Mouse (Mus musculus) R1 (cell line): ENCODE measurements around the gene Vps18.

Source experiments
- DNase-seq: peaks from one replicate; pipeline ENCODE4 v3.0.0-alpha.2; 2018; ENCODE audit warnings: low read depth, low spot score

Gene Vps18

GRCm38 (mm10) chr2:119288270-119288882, at the start of gene Vps18:
Gene Vps18 (plus strand): TSS chr2:119288740.
- DNase-seq: peak; percentile 98

DNA sequence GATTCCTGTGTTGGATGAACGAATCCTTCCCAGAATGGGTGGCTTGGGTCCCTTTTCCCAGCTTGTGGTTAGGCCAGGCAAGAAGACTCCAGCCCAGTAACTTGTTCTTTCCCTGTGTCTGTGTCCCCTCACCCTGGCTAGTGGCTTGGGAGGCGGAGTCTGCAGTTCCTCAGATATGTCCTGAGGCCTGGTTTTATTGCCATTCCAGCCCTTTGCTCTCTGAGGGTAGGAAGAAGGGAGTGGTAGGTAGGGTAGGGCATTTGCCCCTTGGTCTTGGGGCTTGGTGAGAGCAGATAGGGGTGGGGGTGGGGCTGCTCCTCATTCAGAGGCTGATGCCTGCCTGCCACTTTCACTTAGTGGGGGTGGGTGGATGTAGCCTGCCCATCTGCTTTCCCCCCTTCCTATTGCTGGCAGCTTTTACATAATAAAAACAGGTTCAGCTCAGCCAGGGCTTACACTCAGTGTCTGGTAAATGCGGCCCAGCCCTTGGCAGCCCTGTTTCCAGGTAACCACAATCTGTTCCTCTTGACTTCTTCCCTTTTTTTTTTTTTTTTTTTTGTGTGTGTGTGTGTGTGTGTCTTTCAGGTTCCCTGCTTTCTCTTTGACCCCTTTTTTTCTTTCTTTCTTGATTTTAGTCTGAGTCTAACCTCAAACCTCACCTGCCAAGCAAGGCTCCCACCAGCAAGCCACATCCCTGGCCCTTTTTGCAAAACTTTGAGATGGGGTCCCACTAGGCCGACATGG, 48.3 kb upstream of the Vps18 start:
- DNase-seq: peak; percentile 49

GRCm38 (mm10) chr2:119240819-119241186, 47.7 kb upstream of the Vps18 start:
- DNase-seq: no peak

GRCm38 (mm10) chr2:119242548-119242947, 46.0 kb upstream of the Vps18 start:
- no peak for DNase-seq

DNA sequence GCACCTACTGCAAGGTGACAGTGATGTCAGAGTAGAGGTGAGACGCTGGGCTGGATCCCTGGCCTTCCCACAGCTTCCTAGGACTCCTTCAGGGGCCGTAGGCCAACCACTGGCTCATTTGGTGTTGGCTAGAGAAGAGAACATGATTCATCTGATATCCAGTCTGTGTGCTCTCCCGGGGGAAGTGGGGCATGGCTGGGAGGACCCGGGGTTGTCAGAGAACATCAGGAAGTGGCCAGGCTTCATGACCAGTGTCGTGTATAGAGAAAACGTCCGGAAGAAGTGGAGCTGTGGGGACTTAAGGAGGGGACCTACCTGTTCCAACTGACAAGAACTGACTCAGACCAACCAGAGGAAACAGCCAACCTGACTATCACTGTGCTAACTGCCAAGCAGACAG, 43.3 kb upstream of the Vps18 start:
- DNase-seq: no peak

- DNase-seq: peak; percentile 31
Observed at GRCm38 (mm10) chr2:119247904-119248303, 40.6 kb upstream of the Vps18 start.

- no peak for DNase-seq
Observed at GRCm38 (mm10) chr2:119249592-119250061, 38.9 kb upstream of the Vps18 start.

DNA sequence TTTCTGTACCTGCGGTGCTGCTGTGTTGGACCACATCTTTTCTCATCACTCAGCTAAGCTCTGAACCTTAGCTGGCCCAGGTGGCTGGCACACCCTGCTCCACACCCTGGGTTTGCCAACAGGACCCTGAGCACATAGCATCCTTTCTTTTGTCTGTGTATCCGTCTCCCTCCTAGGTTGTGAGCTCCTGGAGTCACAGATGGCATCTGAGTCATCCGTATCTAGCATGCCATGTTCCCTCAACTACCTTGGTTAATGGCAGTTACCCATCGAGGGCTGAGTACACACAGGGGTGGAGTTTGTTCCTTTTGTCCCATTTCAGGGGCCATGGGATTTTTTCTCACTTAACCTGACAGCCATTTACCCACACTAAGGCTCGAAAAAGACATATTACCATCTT, 38.2 kb upstream of the Vps18 start:
- DNase-seq: no peak

DNA sequence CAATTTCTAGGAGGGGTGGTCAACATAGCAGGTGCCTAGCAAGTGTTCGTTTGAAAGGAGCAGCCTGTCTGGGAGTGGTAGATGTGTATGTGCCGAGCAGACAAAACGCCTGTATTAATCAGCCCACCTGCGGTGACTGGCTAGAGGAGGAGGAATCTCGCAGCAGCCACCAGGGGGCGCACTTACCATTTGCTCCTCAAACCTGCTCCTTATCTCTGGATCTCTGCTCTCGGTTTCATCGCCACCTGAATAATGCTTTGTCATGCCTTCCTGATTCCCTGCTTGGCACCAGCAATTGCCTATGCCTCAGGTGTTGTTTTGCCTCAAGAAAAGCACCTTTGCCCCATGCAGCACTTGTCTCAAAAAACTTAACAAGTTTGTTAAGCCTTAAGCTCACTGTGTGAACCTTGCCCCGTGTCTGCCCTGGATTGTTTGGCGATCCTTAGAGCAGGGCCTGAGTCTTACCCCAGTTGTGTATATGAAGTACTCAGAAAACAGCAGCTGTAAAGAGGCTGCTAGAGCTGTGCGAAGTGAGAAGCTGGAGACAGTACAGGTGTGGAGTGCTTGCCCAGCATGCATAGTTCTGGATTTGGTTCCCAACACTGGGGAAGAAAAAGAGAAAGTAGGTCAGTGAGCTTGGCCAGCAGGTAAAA, 37.6 kb upstream of the Vps18 start:
- peak; percentile 92 for DNase-seq

DNA sequence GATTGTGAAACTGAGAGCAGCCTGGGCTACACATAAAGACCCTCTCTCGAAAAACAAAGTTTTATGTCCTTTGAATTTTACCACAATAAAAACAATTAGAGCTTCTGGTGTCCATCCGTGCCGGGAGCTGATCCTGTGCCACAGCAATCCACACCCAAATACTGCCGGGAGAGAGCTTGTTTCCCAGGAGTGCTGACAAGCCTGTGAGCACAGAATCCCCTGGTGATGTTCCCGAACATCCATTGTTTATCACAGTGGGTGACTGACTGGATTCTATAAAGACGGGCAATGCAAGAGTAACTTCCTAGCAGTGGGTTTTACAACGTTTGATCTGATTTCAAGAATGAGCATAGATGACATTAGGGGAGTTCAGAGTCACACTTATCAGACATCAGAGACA, 33.6 kb upstream of the Vps18 start:
- DNase-seq: peak; percentile 81

DNA sequence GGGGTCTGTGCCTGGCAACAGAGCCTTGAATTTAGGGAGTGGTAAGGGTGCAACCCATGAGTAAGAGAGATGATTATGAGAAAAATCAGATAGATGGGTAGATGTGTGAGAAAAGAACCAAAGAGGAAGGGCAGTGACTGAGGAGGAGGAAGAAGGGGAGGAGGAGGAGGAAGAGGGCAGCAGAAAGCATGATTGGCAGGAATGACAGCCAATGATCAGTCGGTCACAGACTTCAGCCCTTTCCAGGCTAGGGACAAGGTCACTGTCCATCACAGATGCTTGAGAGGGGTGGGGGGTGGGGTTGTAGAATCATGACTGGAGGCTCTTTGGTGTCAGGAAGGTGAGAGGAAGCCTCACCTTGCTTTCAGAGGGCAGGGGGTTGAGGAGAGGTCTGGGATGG, 28.0 kb upstream of the Vps18 start:
- no peak for DNase-seq

- no peak for DNase-seq
Observed at GRCm38 (mm10) chr2:119261326-119261725, 27.2 kb upstream of the Vps18 start.

DNA sequence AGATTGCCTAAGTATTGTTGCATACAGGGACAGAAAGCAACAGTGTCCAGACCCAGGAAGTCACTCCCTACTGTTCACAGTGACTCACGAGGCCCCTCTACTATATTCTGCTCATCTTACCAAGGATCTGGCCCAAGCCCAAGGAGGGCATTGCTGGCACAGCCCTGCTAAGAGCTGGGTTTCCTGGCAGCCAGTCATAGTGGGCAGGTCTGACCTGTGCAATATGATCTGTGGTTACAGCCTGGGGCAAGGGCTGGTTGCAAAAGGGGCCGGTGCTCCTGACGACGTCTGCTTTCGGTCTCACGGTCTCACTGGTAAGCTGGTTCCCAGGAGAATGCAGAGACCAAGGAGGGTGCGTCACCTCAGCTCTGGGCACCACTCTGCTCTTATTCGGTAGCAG, 25.6 kb upstream of the Vps18 start:
- DNase-seq: no peak

DNA sequence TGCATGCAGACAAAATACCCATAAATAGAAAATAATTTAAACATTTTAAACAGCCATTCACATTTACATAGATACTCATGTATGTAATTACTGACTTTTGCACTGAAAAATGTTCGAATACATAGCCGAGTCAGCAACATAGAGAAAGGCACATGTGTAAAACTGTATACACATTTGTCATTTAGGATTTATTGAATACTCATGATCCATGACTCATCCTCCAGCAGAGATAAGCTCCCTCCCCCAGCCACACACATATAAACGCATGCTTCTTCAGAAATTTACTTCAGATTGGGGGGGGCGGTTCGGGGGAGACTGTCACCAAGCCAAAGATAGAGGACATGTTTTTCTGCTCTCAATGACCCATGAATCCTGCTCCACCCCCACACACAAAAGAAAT, 24.7 kb upstream of the Vps18 start:
- DNase-seq: no peak

DNA sequence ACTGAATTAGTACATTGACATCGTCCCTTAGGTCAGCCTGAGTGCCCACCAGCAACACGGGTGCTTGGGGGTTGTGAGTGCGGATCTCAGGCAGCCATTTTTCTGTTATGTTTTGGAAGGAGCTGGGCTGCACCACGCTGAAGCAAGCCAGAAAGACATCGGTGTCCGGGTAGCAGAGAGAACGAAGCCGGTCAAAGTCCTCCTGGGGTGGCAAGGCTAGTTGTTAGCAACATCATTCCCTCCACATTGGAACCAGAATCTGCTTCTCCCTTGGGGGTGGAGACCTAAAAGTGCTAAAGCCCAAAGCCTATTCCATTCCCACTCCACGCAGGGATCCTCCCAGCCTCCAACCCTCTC, 18.3 kb upstream of the Vps18 start:
- no peak for DNase-seq

- peak; percentile 80 for DNase-seq
Observed at GRCm38 (mm10) chr2:119270643-119271331, 17.8 kb upstream of the Vps18 start, which contains the start of gene Rhov. Gene Rhov (minus strand): TSS chr2:119271272.

GRCm38 (mm10) chr2:119274126-119274525, 14.4 kb upstream of the Vps18 start:
- DNase-seq: no peak

GRCm38 (mm10) chr2:119276926-119277325, 11.6 kb upstream of the Vps18 start:
- DNase-seq: peak; percentile 89

GRCm38 (mm10) chr2:119277810-119278209, 10.7 kb upstream of the Vps18 start:
- peak; percentile 61 for DNase-seq

- DNase-seq: no peak
Observed at GRCm38 (mm10) chr2:119281899-119282565, 6.5 kb upstream of the Vps18 start.

- DNase-seq: no peak
Observed at GRCm38 (mm10) chr2:119287372-119287771, 1.2 kb upstream of the Vps18 start.

GRCm38 (mm10) chr2:119289014-119289416, 475 bp downstream of the Vps18 start:
- DNase-seq: no peak
